Mouse (Mus musculus): ENCODE data around the gene Bcl2l14. TPM values are rescaled to one million over a fixed set of nuclear protein-coding genes. Genes with fewer than 3 reads are reported as not detected.

Gene Bcl2l14
- not detected for total RNA-seq (2018; cell fraction: chromatin; rRNA removed)
- total RNA-seq (2018; cell fraction: cytosol; rRNA removed): under 1 TPM in 23 of 26 experiments, not detected in 3; 0.05 to 0.44 (median 0.17) TPM
- total RNA-seq (2018; cell fraction: nucleus; rRNA removed): 1 to 10 TPM in 1 of 26 experiments, under 1 TPM in 10, not detected in 15; 0.17 to 1.0 (median 0.48) TPM
- polyA plus RNA-seq (2018): 0.09 to 0.39 TPM in 2 of 3 replicates, not detected in the other

- WGBS (ENCODE audit: missing documents): 100% methylated on average over 4 of the region's 4 CpGs
- Histone ChIP-seq H3K79me2 (ENCODE audit: inconsistent target) (no peaks in the 10 kb centered on the region), H3K27ac (no peak within 1 kb of the TSS), H3K4me3 (ENCODE audit: inconsistent target) (no peak within 1 kb of the TSS), H3K36me3 (ENCODE audit: inconsistent target) (no peaks in the 10 kb centered on the region)
These were observed at the start of gene Bcl2l14 for GRCm38 (mm10) chr6:134396018-134396417. Gene Bcl2l14, plus strand, starts transcription at chr6:134396318.

GRCm38 (mm10) chr6:134348526-134349067 lies 47.5 kb upstream of the Bcl2l14 start:
- no peak overlapping the region for H3K4me3 ChIP-seq (ENCODE audit: inconsistent target)
- WGBS (ENCODE audit: missing documents): 90% methylated on average over 7 of the region's 7 CpGs
- no peak overlapping the region for H3K27ac ChIP-seq
- H3K79me2 ChIP-seq (ENCODE audit: inconsistent target): no peaks in the 10 kb centered on the region
- H3K36me3 ChIP-seq (ENCODE audit: inconsistent target): no peaks in the 10 kb centered on the region

GRCm38 (mm10) chr6:134352881-134353280 lies 43.2 kb upstream of the Bcl2l14 start:
- Histone ChIP-seq H3K27ac (no peak overlapping the region), H3K36me3 (ENCODE audit: inconsistent target) (no peaks in the 10 kb centered on the region), H3K79me2 (ENCODE audit: inconsistent target) (no peaks in the 10 kb centered on the region), H3K4me3 (ENCODE audit: inconsistent target) (no peak overlapping the region)
- 95% methylated on average over 6 of the region's 6 CpGs for WGBS (ENCODE audit: missing documents)

GRCm38 (mm10) chr6:134353751-134354150 lies 42.4 kb upstream of the Bcl2l14 start:
- Histone ChIP-seq H3K79me2 (ENCODE audit: inconsistent target) (no peaks in the 10 kb centered on the region), H3K27ac (no peak overlapping the region), H3K36me3 (ENCODE audit: inconsistent target) (no peaks in the 10 kb centered on the region), H3K4me3 (ENCODE audit: inconsistent target) (no peak overlapping the region)
- 93% methylated on average over 4 of the region's 4 CpGs for WGBS (ENCODE audit: missing documents)

- Histone ChIP-seq H3K36me3 (ENCODE audit: inconsistent target) (no peaks in the 10 kb centered on the region), H3K4me3 (ENCODE audit: inconsistent target) (no peak overlapping the region), H3K79me2 (ENCODE audit: inconsistent target) (no peaks in the 10 kb centered on the region), H3K27ac (no peak overlapping the region)
- 93% methylated on average over 6 of the region's 6 CpGs for WGBS (ENCODE audit: missing documents)
These were observed 38.5 kb upstream of the Bcl2l14 start for GRCm38 (mm10) chr6:134357570-134357969.

- Histone ChIP-seq H3K79me2 (ENCODE audit: inconsistent target) (no peaks in the 10 kb centered on the region), H3K27ac (no peak overlapping the region), H3K4me3 (ENCODE audit: inconsistent target) (no peak overlapping the region), H3K36me3 (ENCODE audit: inconsistent target) (no peaks in the 10 kb centered on the region)
- 91% methylated on average over 4 of the region's 4 CpGs for WGBS (ENCODE audit: missing documents)
These were observed 36.0 kb upstream of the Bcl2l14 start for GRCm38 (mm10) chr6:134360079-134360478.

GRCm38 (mm10) chr6:134364644-134365043 lies 31.5 kb upstream of the Bcl2l14 start:
- no peaks in the 10 kb centered on the region for H3K79me2 ChIP-seq (ENCODE audit: inconsistent target)
- no peaks in the 10 kb centered on the region for H3K36me3 ChIP-seq (ENCODE audit: inconsistent target)
- no peak overlapping the region for H3K27ac ChIP-seq
- H3K4me3 ChIP-seq (ENCODE audit: inconsistent target): no peak overlapping the region
- WGBS (ENCODE audit: missing documents): 47% methylated on average over 6 of the region's 6 CpGs

GRCm38 (mm10) chr6:134365952-134366351 lies 30.2 kb upstream of the Bcl2l14 start:
- 8% methylated on average over 4 of the region's 4 CpGs for WGBS (ENCODE audit: missing documents)
- no peaks in the 10 kb centered on the region for H3K36me3 ChIP-seq (ENCODE audit: inconsistent target)

GRCm38 (mm10) chr6:134366366-134367351 lies 29.5 kb upstream of the Bcl2l14 start:
- H3K27ac ChIP-seq: peak overlapping the region; percentile 44
- WGBS (ENCODE audit: missing documents): 1% methylated on average over 9 of the region's 10 CpGs
- no peaks in the 10 kb centered on the region for H3K36me3 ChIP-seq (ENCODE audit: inconsistent target)
- H3K4me3 ChIP-seq (ENCODE audit: inconsistent target): no peak overlapping the region
- no peaks in the 10 kb centered on the region for H3K79me2 ChIP-seq (ENCODE audit: inconsistent target)

More at GRCm38 (mm10) chr6:134365952-134366351, 30.2 kb upstream of the Bcl2l14 start:
- Histone ChIP-seq H3K4me3 (ENCODE audit: inconsistent target) (no peak overlapping the region), H3K27ac (peak overlapping the region; percentile 44), H3K79me2 (ENCODE audit: inconsistent target) (no peaks in the 10 kb centered on the region)

GRCm38 (mm10) chr6:134367366-134368281 lies 28.5 kb upstream of the Bcl2l14 start:
- Histone ChIP-seq H3K27ac (0 out of 2 replicates have a peak overlapping the region, but pooled peaks have one; percentile 17), H3K4me3 (ENCODE audit: inconsistent target) (no peak overlapping the region), H3K36me3 (ENCODE audit: inconsistent target) (no peaks in the 10 kb centered on the region), H3K79me2 (ENCODE audit: inconsistent target) (no peaks in the 10 kb centered on the region)
- WGBS (ENCODE audit: missing documents): 40% methylated on average over 12 of the region's 12 CpGs

GRCm38 (mm10) chr6:134372946-134373345 lies 23.2 kb upstream of the Bcl2l14 start:
- H3K36me3 ChIP-seq (ENCODE audit: inconsistent target): no peaks in the 10 kb centered on the region
- 36% methylated on average over 2 of the region's 2 CpGs for WGBS (ENCODE audit: missing documents)

GRCm38 (mm10) chr6:134377201-134377600 lies 18.9 kb upstream of the Bcl2l14 start:
- Histone ChIP-seq H3K4me3 (ENCODE audit: inconsistent target) (no peak overlapping the region), H3K27ac (no peak overlapping the region), H3K36me3 (ENCODE audit: inconsistent target) (no peaks in the 10 kb centered on the region), H3K79me2 (ENCODE audit: inconsistent target) (no peaks in the 10 kb centered on the region)
- WGBS (ENCODE audit: missing documents): 85% methylated on average over 5 of the region's 5 CpGs

More at GRCm38 (mm10) chr6:134372946-134373345, 23.2 kb upstream of the Bcl2l14 start:
- Histone ChIP-seq H3K79me2 (ENCODE audit: inconsistent target) (no peaks in the 10 kb centered on the region), H3K4me3 (ENCODE audit: inconsistent target) (no peak overlapping the region), H3K27ac (no peak overlapping the region)

GRCm38 (mm10) chr6:134377856-134378255 lies 18.3 kb upstream of the Bcl2l14 start:
- Histone ChIP-seq H3K79me2 (ENCODE audit: inconsistent target) (no peaks in the 10 kb centered on the region), H3K27ac (no peak overlapping the region), H3K36me3 (ENCODE audit: inconsistent target) (no peaks in the 10 kb centered on the region), H3K4me3 (ENCODE audit: inconsistent target) (no peak overlapping the region)
- WGBS (ENCODE audit: missing documents): 96% methylated on average over 3 of the region's 3 CpGs

- 88% methylated on average over 6 of the region's 6 CpGs for WGBS (ENCODE audit: missing documents)
- Histone ChIP-seq H3K36me3 (ENCODE audit: inconsistent target) (no peaks in the 10 kb centered on the region), H3K27ac (no peak overlapping the region), H3K4me3 (ENCODE audit: inconsistent target) (no peak overlapping the region), H3K79me2 (ENCODE audit: inconsistent target) (no peaks in the 10 kb centered on the region)
These were observed 14.7 kb upstream of the Bcl2l14 start for GRCm38 (mm10) chr6:134381462-134381861.

Data from macrophage (primary cell).